Mouse (Mus musculus): ENCODE data around the gene Abcc4. TPM values are rescaled to one million over a fixed set of nuclear protein-coding genes. Genes with fewer than 3 reads are reported as not detected.

Gene Abcc4
- 22.4 and 28.7 TPM in 2 replicates for total RNA-seq (2012; rRNA removed)
- total RNA-seq (2014; rRNA removed), result 10.4 and 10.5 TPM in 2 replicates
- 23.3 and 26.5 TPM in 2 replicates for polyA plus RNA-seq (2012; ENCODE audit: insufficient read length, low read depth)

DNA sequence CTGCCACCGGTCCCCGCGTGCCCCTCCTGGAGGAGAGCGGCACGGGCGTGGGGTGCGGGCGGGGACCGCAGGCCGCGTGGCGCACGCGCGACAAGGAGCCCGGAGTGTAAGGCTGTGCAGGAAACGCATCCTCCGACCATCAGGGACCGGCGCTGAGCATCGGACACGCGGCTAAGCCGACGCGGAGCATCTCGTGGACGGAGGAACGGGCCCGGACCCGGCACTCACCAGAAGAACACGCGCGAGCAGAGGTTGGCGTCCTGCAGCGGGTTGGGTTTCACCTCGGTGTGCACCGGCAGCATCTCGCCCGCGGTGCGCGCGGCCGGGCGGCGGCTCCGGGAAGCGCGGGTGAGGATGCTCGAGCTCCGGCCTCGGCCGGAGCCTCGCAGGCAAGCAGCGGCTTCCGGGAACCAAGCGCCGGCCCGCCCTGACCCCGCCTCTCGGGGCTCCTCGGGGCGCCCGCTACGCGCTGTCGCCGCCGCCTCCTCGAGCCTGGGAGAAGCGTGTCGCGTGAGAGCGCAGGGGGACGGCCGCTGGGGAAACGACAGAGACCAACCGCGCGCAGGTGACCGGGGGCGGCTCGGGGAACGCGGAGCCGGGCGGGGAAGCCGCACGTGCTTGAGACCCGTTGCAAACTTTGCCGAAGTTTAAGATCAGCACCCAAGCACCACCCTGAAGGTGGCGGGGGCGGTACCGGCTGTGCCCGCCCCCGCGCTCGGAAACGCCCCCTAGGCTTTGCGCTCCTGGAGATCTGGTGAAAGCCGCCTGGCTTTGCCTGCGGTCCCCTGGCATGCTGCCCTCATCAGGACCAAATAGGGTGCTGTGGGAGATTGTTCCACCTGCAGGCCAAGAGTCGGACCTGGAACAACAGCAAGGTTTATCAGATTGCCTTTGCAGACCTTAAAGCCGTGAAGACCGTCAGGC, at the start of gene Abcc4:
Gene Abcc4, minus strand, starts transcription at position 412 of the 924 bp plus-strand sequence.
- Histone ChIP-seq H3K9me3 (replicated peaks; ENCODE audit: low read length) (no peaks in the 10 kb centered on the region), H3K4me3 (replicated peaks in 1 of 3; ENCODE audit: low read depth in 2 of 3, low read length in 2 of 3, poor library complexity in 1 of 3) (peak within 1 kb of the TSS; percentile 80 to 97 (median 85)), H3K9ac (ENCODE audit: insufficient read depth, low read depth) (peak within 1 kb of the TSS; percentile 69), H3K27ac (ENCODE audit: insufficient read depth, low read depth) (peak within 1 kb of the TSS; percentile 41), H3K27me3 (replicated peaks) (no peaks in the 10 kb centered on the region), H3K4me1 (ENCODE audit: control insufficient read depth in 1 of 2, insufficient read depth in 2 of 2) (peaks cover 28 to 56% of the 10 kb centered on the region in 2 experiments), H3K4me2 (ENCODE audit: insufficient read depth, low read depth, poor library complexity, severe bottlenecking) (peak within 1 kb of the TSS; percentile 64), H3K79me2 (replicated peaks; ENCODE audit: control insufficient read depth, extremely low read depth, insufficient read depth, poor library complexity, severe bottlenecking) (peaks cover 35% of the 10 kb centered on the region), H3K36me3 (replicated peaks in 1 of 2; ENCODE audit: control insufficient read depth in 1 of 2, insufficient read depth in 1 of 2, low read length in 1 of 2) (peaks cover 3 to 18% of the 10 kb centered on the region in 2 experiments)
- in situ Hi-C loops (cut with MboI; ENCODE audit: low pct_ligation_motif_present, low pct_unique_long_range_greater_than_20kb, low sequenced_read_pairs) (loop anchor here (10.0 kb wide), 1 partner anchor 59 kb away; no protein-coding TSS in a partner anchor), dilution Hi-C loops (cut with MboI; ENCODE audit: extremely low pct_ligation_motif_present, extremely low pct_unique_long_range_greater_than_20kb, low sequenced_read_pairs) (no loop called here)
- peak; percentile 69 for DNase-seq (ENCODE audit: extremely low read depth)
- TF ChIP-seq CTCF (conservative IDR thresholded peaks at IDR 0.05 in 1 of 2, IDR thresholded peaks at IDR 0.05 in 1 of 2; ENCODE audit: low read depth in 2 of 2, low read length in 2 of 2), result peak in 1 of 2 experiments; percentile 47; a peak in 2 of 4 replicates
- peak; percentile 93 for TF ChIP-seq ELF1 (IDR thresholded peaks at IDR 0.05; ENCODE audit: low read depth, low read length)
- no peak for TF ChIP-seq ZC3H11A (IDR thresholded peaks at IDR 0.05; ENCODE audit: low read depth, low read length)
- peak; percentile 89; the same call in 1 of the 2 replicates for TF ChIP-seq UBTF (IDR thresholded peaks at IDR 0.05; ENCODE audit: low read depth, low read length)
- no peak for TF ChIP-seq JUN (IDR thresholded peaks at IDR 0.05; ENCODE audit: insufficient read depth, low read depth, low read length)
- peak; percentile 73 for TF ChIP-seq MAX (IDR thresholded peaks at IDR 0.05; ENCODE audit: low read length)
- peak; percentile 73 for TF ChIP-seq TCF12 (IDR thresholded peaks at IDR 0.05; ENCODE audit: low read depth, low read length)
- peak; percentile 79; the same call in 1 of the 2 replicates for TF ChIP-seq RCOR1 (conservative IDR thresholded peaks at IDR 0.05; ENCODE audit: low read depth, low read length)
- peak; percentile 27; the same call in 1 of the 2 replicates for TF ChIP-seq MYC (IDR thresholded peaks at IDR 0.05; ENCODE audit: low read depth, low read length)
- peak; percentile 41; the same call in 1 of the 2 replicates for TF ChIP-seq MEF2A (IDR thresholded peaks at IDR 0.05; ENCODE audit: borderline replicate concordance, low read depth, low read length)
- TF ChIP-seq ZMIZ1 (IDR thresholded peaks at IDR 0.05; ENCODE audit: low read depth, low read length), result peak; percentile 75
- TF ChIP-seq EP300 (IDR thresholded peaks at IDR 0.05; ENCODE audit: low read length), result no peak
- peak; percentile 22 for TF ChIP-seq RAD21 (IDR thresholded peaks at IDR 0.05; ENCODE audit: low read depth, low read length)
- TF ChIP-seq SIN3A (IDR thresholded peaks at IDR 0.05; ENCODE audit: low read length), result peak; percentile 78
- peak; percentile 72; the same call in 1 of the 2 replicates for TF ChIP-seq POLR2A (IDR thresholded peaks at IDR 0.05; ENCODE audit: low read depth, low read length)
- TF ChIP-seq TBP (conservative IDR thresholded peaks at IDR 0.05; ENCODE audit: low read depth, low read length), result no peak
- peak; percentile 98 for TF ChIP-seq BHLHE40 (IDR thresholded peaks at IDR 0.05; ENCODE audit: low read depth, low read length)
- TF ChIP-seq ETS1 (conservative IDR thresholded peaks at IDR 0.05; ENCODE audit: low read depth, low read length), result peak; percentile 57
- TF ChIP-seq NRF1 (IDR thresholded peaks at IDR 0.05; ENCODE audit: low read depth, low read length), result peak; percentile 71
- peak; percentile 80 for TF ChIP-seq NELFE (IDR thresholded peaks at IDR 0.05; ENCODE audit: low read depth, low read length)
- peak; percentile 69 for TF ChIP-seq IRF4 (IDR thresholded peaks at IDR 0.05; ENCODE audit: low read depth, low read length)
- peak; percentile 10; the same call in 1 of the 2 replicates for TF ChIP-seq HCFC1 (IDR thresholded peaks at IDR 0.05; ENCODE audit: low read depth, low read length)
- peak; percentile 18; the same call in 1 of the 2 replicates for TF ChIP-seq SMC3 (IDR thresholded peaks at IDR 0.05; ENCODE audit: low read depth, low read length)
- TF ChIP-seq MAFK (IDR thresholded peaks at IDR 0.05; ENCODE audit: insufficient replicate concordance, low read length), result no peak
- peak; percentile 46; the same call in 1 of the 2 replicates for TF ChIP-seq CHD2 (IDR thresholded peaks at IDR 0.05; ENCODE audit: low read length)
- TF ChIP-seq KAT2A (IDR thresholded peaks at IDR 0.05; ENCODE audit: insufficient replicate concordance, low read length), result no peak
- peak; percentile 80 for TF ChIP-seq MXI1 (IDR thresholded peaks at IDR 0.05; ENCODE audit: low read depth, low read length)
- peak; percentile 73; the same call in 1 of the 2 replicates for TF ChIP-seq MAZ (IDR thresholded peaks at IDR 0.05; ENCODE audit: low read depth, low read length)
- TF ChIP-seq POLR2AphosphoS2 (IDR thresholded peaks at IDR 0.05; ENCODE audit: low read depth, low read length), result no peak
- no peak for TF ChIP-seq USF2 (conservative IDR thresholded peaks at IDR 0.05; ENCODE audit: low read depth, low read length)
